Mouse (Mus musculus) spleen, adult 2 months (tissue): ENCODE data around the gene Qpctl. TPM values are rescaled to one million over a fixed set of nuclear protein-coding genes. Genes with fewer than 3 reads are reported as not detected.
"Not testable (repeated sequence)": the region's sequence is repeated elsewhere in the genome, so short reads cannot be mapped to it uniquely, and the experiment has no call there.

Source experiments
- DNase-seq, 2 experiments: peaks; one replicate each; pipeline versions ENCODE4 v3.0.0 to v3.0.0-alpha.2; 2012 to 2021; ENCODE audit warnings: low spot score in 2 of 2, low read depth in 1 of 2
- H3K27ac ChIP-seq: fragments of 200-500 bp; 2 replicates; pipeline ENCODE4 v1.5.1; 2012; ENCODE audit warnings: low read length, inconsistent platforms; ENCODE audit not compliant: insufficient read depth
- H3K27me3 ChIP-seq: fragments of 200-500 bp; 2 replicates; pipeline ENCODE4 v1.6.1; 2012; ENCODE audit warnings: mild to moderate bottlenecking, moderate library complexity, low read length, inconsistent platforms; ENCODE audit not compliant: control insufficient read depth, insufficient read depth
- H3K36me3 ChIP-seq: fragments of 200-500 bp; 2 replicates; pipeline ENCODE4 v1.6.1; 2012; ENCODE audit warnings: mild to moderate bottlenecking, low read length, inconsistent platforms; ENCODE audit not compliant: control insufficient read depth, insufficient read depth
- H3K4me1 ChIP-seq: fragments of 200-500 bp; 2 replicates; pipeline ENCODE4 v1.6.1; 2011; ENCODE audit warnings: inconsistent platforms; ENCODE audit not compliant: control insufficient read depth, insufficient read depth, insufficient read length
- H3K4me3 ChIP-seq: fragments of 200-500 bp; 2 replicates; pipeline ENCODE4 v1.5.1; 2011; ENCODE audit warnings: mild to moderate bottlenecking, inconsistent platforms; ENCODE audit not compliant: insufficient read depth, insufficient read length; ENCODE audit errors: extremely low read depth
- CTCF ChIP-seq: fragments of 200-500 bp; IDR thresholded peaks from 2 replicates; pipeline ENCODE4 v1.5.1; 2011; ENCODE audit warnings: mild to moderate bottlenecking, inconsistent platforms; ENCODE audit not compliant: insufficient read depth, insufficient read length, insufficient replicate concordance; ENCODE audit errors: extremely low read depth
- POLR2A ChIP-seq: fragments of 200-500 bp; IDR thresholded peaks from 2 replicates; pipeline ENCODE4 v1.6.1; 2011; ENCODE audit warnings: low read depth, low read length, inconsistent platforms
- WGBS: fragments of 180-500 bp; shearing (Covaris S2); methylation state at CpG from one replicate; pipeline ENCODE4 v1.1.7; 2018; 5-methylcytosine and 5-hydroxymethylcytosine counted together
- polyA plus RNA-seq: library from polyadenylated mRNA; depleted of rRNA; stranded (reverse); fragments of >200 nt; gene quantifications from 2 replicates; pipeline ENCODE4 v1.2.3, GENCODE M21; 2012

The Qpctl gene
- polyA plus RNA-seq, 1 experiment = 7.7 TPM

DNA sequence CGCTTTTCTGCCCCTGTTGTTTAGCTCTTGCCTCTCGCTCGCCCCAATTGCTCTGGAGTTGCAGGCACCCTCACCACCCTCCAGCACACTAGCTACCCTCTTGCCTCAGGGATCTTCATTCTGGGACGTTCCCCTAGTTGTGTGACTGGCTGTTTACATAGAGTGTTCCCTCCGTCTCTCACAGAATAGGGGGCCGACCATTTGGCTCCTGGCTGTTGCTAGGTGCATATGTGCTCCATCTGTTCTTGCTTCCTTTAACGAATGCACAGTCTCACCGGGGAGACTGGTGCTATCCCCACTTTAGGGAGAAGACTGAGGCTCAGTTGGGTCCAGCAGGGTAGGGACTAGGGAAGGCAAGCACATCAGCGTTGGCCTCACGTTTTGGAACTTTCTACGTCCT lies 9.5 kb upstream of the Qpctl start:
- TF ChIP-seq POLR2A (no peak), CTCF (no peak)
- no peak overlapping the region for H3K4me3 ChIP-seq
- no peak overlapping the region for H3K27ac ChIP-seq
- peaks cover 3% of the 10 kb centered on the region; the same call in 1 of the 2 replicates for H3K36me3 ChIP-seq
- no peak for DNase-seq
- 83% methylated on average over 11 of the region's 11 CpGs for WGBS
- peaks cover 3% of the 10 kb centered on the region for H3K4me1 ChIP-seq
- H3K27me3 ChIP-seq = peaks cover 5% of the 10 kb centered on the region; the same call in 1 of the 2 replicates

DNA sequence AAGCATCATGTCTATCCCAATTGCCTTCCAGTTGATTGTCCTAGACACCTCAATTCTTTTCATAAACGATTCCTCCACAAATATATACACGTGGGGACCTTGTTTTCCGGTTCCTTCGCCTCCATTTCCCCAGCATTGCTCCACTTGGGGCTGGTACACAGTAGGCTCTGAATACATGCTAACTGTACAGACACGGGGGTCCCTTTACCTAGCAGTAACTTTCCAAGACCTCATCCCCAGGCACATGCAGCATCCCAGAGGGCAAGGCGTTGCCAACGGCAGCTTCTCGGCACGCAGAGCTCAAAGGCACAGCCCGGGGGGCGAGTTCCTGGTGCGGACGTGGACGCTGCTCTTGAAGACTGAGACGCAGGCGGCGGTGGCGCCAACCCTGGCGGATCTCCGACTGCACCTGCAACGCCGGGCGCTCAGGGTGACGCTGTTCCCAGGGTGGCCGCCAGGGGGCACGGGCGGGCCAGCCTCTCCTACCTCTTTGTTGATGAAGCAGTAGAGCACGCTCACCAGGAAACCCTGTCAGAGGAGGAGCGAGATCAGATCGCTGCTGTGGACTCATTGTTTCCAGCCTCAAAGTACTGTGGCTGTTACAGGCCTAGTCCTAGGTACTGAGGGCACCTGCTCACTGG lies 8.2 kb upstream of the Qpctl start:
- DNase-seq = peak; percentile 71 to 90
- Histone ChIP-seq H3K27ac (no peak overlapping the region), H3K4me3 (peak overlapping the region; percentile 20; the same call in 1 of the 2 replicates), H3K27me3 (peaks cover 5% of the 10 kb centered on the region; the same call in 1 of the 2 replicates), H3K36me3 (peaks cover 7% of the 10 kb centered on the region), H3K4me1 (peaks cover 3% of the 10 kb centered on the region)
- 6% methylated on average over 30 of the region's 30 CpGs for WGBS
- TF ChIP-seq CTCF = peak; percentile 93
- no peak for TF ChIP-seq POLR2A

DNA sequence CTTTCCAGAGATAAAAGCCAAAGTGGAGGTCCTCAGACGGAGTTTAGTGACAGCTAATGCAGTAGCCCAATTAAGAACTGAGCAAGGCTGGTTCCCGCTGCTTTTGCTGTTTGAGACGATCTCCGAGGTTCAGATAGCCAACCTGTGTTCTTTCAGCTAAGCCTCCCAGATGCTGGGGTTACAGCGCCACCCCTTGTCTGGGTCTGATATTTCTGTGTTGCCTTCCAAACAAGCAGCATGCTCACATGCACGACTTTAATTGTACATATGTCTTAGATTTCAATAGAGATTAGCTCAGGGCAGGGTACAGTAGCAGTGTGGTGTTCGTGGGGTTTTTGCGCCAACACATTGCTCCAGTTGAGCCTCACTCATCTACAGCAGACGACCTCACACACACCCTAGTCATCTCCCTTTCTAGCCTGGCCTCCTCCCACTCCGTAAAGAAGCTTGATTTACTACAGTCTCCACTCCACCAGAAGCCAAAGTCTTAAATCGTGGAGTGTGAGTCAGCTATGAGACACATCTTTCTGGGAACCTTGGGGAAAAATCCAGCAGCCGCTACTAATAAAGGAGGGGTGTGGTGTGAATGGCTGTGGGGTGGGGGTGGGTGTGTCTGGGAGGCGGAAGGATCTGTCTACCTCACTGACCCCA lies 6.9 kb upstream of the Qpctl start:
- no peak for DNase-seq
- Histone ChIP-seq H3K4me3 (no peak overlapping the region), H3K36me3 (peaks cover 9% of the 10 kb centered on the region), H3K4me1 (peaks cover 3% of the 10 kb centered on the region), H3K27me3 (peaks cover 5% of the 10 kb centered on the region; the same call in 1 of the 2 replicates), H3K27ac (no peak overlapping the region)
- TF ChIP-seq POLR2A (no peak), CTCF (no peak)
- WGBS = 79% methylated on average over 13 of the region's 13 CpGs

DNA sequence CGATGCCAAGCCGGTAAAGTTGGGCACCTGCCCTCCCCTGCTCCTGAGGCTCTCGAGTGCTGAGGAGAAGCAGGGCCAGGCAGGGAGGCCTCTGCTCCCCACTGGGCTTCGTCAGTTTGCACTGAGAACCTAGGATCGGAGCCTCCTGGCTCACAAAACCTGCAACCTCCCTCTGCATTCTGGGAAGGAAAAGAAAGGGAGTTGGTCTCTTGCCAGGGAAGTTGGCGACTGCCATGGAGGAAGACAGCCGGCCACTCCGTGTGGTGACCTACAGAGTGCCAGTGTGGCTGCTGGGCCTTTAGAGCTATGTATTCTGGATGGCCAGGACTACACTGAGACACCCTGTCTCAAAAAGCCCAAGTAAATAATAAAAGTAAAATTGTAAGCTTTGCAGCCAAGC lies 5.7 kb upstream of the Qpctl start:
- Histone ChIP-seq H3K4me3 (no peak overlapping the region), H3K4me1 (peaks cover 5% of the 10 kb centered on the region), H3K27ac (no peak overlapping the region), H3K27me3 (peaks cover 2% of the 10 kb centered on the region; the same call in 1 of the 2 replicates), H3K36me3 (peaks cover 9% of the 10 kb centered on the region)
- no peak for TF ChIP-seq CTCF
- TF ChIP-seq POLR2A = no peak
- DNase-seq = no peak
- WGBS = 88% methylated on average over 8 of the region's 8 CpGs

DNA sequence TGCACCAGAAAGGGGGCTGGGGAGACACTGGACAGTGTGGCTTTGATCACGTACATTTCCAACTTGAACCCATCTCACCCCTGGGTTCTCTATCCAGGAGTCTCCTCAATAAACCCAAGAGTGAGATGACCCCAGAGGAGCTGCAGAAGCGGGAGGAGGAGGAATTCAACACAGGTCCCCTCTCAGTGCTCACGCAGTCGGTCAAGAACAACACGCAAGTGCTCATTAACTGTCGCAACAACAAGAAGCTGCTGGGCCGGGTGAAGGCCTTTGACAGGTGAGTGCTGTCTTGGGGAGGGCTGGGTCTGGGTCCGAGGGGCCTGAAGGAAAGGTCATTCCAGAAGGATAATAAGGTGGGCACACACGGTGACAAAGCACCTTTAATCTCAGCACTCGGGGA lies 2.0 kb upstream of the Qpctl start:
- H3K36me3 ChIP-seq, H3K27me3 ChIP-seq, DNase-seq, H3K27ac ChIP-seq, H3K4me3 ChIP-seq, H3K4me1 ChIP-seq: not testable (repeated sequence)
- 91% methylated on average over 10 of the region's 10 CpGs for WGBS

DNA sequence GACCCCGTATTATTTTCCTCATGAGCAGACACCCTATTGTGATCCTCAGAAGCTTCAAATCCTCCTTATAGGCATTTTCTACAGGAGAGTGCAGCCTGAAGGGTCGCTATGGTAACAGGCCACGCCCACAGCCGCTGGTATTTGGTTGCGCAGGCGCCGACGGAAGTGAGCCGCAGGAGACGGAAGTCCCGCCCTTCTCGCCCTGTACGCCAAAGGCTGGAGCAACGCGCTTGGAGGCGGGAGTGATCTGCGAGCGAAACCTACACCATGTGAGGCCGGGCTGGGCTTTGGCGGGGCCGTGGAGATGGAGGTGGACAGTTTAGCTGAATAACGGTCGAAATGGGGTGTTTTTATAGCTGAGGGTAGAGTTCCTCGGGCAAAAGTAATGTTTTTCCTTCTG lies 535 bp upstream of the Qpctl start, which contains the start of gene Snrpd2:
Snrpd2 (plus strand) TSS at position 97 of the 400 bp plus-strand sequence.
- H3K4me3 ChIP-seq = peak within 1 kb of the TSS; percentile 70
- no peaks in the 10 kb centered on the region for H3K27me3 ChIP-seq
- peaks cover 8% of the 10 kb centered on the region for H3K36me3 ChIP-seq
- H3K27ac ChIP-seq = peak within 1 kb of the TSS; percentile 64
- peaks cover 7% of the 10 kb centered on the region; the same call in 1 of the 2 replicates for H3K4me1 ChIP-seq
- whole genome bisulfite sequencing = under 1% methylated on average over 24 of the region's 24 CpGs
- peak; percentile 91 to 93 for DNase-seq
- TF ChIP-seq CTCF (no peak), POLR2A (peak; percentile 54)
